Mouse (Mus musculus) liver, adult (tissue): ENCODE measurements around the gene Cntrl.

Experiments used
- GATA4 ChIP-seq: IDR thresholded peaks from 2 replicates; pipeline ENCODE4 v1.6.1; 2014; ENCODE audit warnings: mild to moderate bottlenecking, low read length; ENCODE audit not compliant: insufficient replicate concordance

Gene Cntrl

DNA sequence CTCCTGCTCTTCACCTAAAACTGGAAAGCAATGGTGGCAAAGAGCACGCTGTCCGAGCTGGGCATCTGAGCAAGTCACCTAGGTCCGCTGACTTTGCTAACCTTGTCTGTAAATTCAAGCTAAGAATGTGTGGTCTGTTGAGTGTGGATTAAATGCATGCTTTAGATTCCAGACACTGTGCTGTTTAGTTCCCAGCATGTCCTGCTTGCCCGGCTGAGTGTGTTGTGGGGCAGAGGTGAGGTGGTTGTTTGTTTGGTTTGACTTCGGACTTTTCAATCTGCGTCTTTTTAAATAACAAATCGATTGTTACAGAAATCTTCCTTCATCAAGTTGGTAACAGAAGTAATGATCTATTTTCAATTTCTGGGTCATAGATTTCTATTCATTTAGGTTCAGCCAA, 48.5 kb downstream of the Cntrl start:
- no peak for TF ChIP-seq GATA4

GRCm38 (mm10) chr2:35158358-35158757, 49.1 kb downstream of the Cntrl start:
- no peak for TF ChIP-seq GATA4

DNA sequence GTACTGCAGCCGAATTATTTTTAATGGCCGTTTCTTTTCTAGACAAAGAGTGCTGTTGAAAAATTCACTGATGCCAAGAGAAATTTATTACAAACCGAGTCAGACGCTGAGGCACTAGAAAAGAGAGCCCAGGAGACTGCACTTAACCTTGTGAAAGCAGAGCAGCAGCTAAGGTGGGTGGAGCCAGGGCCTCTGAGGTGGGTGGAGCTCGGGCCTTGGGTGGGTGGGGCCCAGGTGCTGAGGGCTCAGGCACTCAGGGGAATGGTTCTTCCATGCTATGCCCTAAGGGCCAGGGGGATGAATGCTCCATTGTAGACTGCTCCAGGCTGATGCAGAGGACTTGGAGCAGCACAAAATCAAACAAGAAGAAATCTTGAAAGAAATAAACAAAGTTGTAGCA, 50.9 kb downstream of the Cntrl start:
- TF ChIP-seq GATA4 = no peak

- peak; percentile 59; the same call in 1 of the 2 replicates for TF ChIP-seq GATA4
These were observed 52.7 kb downstream of the Cntrl start for GRCm38 (mm10) chr2:35161846-35162488.

- no peak for TF ChIP-seq GATA4
These were observed 54.1 kb downstream of the Cntrl start for GRCm38 (mm10) chr2:35163396-35163795.

GRCm38 (mm10) chr2:35165416-35165815, 56.1 kb downstream of the Cntrl start:
- TF ChIP-seq GATA4 = no peak

DNA sequence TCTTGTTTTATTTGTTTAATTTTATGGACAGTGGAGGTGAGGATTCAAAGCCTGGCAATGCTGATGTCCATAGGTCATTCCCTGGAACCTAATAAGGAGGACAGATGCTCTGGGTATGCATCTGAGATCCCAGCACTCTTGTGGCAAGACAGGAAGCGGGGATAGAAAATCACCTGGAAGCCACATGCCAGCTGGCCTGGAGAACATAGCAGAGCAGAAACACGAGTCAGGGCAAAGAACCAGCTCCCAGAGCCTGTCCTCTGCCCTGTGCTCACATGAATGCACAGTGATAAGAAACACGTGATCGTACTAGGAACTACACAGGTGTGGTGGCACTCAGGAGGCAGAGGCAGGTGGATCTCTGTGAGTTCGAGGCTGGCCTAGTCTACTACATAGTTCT, 57.5 kb downstream of the Cntrl start:
- no peak for TF ChIP-seq GATA4

DNA sequence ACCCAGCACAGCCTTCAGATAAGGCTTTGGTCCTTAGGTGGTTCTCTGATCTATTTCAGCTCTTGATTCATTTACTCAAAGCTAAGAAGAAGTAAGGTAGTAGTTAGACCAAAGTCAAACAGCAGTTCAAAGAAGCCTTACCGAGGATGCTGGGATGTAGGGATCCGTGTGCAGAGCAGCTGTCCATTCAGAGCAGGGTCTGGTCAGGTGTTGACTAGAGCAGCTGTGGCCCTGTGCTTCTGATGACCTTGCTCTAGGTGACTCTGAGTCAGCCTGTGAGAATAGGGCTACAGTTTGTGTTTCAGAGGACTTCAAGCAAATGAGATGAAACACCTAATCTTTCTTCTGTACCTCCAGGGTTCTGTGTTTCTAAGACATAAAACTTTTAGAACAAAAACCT, 60.2 kb downstream of the Cntrl start:
- TF ChIP-seq GATA4 = no peak

DNA sequence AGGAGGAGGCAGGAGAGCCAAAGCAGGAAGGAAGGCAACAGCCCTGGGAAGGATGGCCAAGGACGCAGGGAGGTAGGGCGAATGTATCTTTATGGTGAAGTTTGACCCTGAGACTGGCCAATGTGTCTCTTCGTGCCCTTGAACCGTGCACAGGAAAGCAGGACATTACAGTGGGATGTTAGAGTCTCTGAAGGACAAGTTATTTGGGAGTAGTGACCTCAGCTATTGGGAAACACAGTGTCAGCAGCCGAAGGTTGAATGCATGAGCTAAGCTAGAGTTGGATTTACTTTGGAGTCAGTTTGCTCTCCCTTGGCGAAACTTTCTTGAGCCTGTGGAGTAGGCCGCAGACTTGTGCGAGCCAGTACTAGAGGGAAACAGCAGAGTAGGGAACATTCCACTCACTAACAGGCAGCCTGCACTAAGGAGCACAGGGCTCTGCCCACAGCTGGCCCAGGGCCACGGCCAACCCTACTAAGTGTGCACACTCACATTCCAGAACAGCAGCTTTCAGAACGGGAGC, 62.1 kb downstream of the Cntrl start:
- no peak for TF ChIP-seq GATA4

DNA sequence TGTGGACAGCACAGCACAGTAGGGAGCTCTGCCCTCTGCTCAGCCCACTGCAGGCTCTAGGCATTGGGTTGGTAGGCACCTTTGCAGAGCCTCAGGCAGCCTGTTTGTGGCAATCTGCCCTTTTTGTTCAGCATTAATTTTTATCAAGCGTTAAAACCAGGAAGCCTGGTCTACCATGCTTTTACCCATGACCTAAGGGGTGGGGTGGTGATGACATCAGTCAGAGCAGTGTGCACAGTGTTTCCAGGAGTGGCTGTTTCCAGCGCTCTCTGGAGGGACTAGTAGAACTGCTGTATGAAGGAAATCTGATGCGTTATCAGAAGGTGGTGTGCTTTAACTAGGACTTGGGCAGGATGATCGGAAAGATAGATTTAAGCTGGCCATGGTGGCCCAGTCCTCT, 63.0 kb downstream of the Cntrl start:
- no peak for TF ChIP-seq GATA4

DNA sequence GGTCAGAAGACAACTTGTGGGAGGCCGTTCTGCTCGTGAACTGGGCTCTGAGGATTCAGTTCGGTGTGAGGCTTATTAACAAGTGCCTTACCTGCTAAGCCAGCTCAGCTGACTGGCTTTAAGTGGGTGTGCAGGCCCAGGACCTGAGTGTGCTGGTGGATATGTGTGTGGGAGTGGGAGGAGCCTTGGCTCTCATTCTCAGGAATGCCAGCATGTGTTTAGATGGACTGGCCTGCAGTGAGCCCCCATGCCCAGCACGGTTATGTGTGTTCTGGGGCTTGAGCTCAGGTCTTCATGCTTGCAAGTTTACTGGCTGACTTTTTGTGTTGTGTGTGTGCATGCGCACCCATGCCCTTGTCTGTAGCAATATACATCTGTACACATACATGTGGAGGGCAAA, 64.4 kb downstream of the Cntrl start:
- no peak for TF ChIP-seq GATA4

DNA sequence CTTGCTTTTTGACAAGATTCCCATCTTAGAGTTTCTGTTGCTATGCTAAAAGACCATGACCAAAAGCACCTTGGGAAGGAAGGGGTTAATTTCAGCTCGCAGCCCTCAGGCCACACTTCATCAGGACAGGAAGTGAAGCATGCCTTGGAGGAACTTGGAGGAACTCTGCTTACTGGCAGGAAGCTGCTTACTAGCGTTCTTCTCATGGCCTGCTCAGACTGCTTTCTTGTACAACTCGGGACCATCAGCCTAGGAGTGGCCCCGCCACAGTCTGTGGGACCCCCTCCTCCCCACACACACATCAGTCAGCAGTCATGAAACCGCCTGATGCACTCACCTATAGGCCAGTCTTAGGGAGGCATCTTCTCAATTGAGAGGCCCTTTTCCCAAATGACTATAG, 64.8 kb downstream of the Cntrl start:
- no peak for TF ChIP-seq GATA4

GRCm38 (mm10) chr2:35175281-35176065, 66.2 kb downstream of the Cntrl start:
- no peak for TF ChIP-seq GATA4

DNA sequence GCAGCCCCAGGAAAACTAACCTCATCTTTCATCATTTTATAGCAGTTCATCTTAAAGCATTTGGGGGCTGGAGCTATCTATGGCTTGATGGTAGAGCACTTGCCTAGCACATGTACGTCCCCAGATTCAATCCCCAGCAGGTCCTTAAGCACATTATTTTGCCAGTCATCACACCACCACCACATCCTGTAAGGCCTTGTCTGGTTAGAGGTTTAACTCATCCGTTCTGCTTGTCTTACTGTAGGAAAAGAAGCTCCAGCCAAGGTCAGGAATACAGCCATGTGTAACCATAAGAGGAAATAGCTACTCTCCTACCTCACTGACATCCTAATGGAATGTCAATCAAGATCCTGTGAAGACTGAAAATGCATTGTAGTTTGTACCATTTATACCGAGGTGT, 68.9 kb downstream of the Cntrl start:
- TF ChIP-seq GATA4 = no peak

- TF ChIP-seq GATA4 = no peak
These were observed 73.9 kb downstream of the Cntrl start for GRCm38 (mm10) chr2:35183115-35183673.

- no peak for TF ChIP-seq GATA4
These were observed 79.6 kb downstream of the Cntrl start for GRCm38 (mm10) chr2:35188929-35189328.
